Mouse (Mus musculus) lung, postnatal 0 days (tissue): ENCODE data around the gene Gm20388. TPM values are rescaled to one million over a fixed set of nuclear protein-coding genes. Genes with fewer than 3 reads are reported as not detected.

ENCODE experiments used
- ATAC-seq: fragments of 200-750 bp; cut with Nextera tagmentation; 2 replicates; pipeline ENCODE4 v1.8.0; 2017; ENCODE audit warnings: moderate library complexity
- DNase-seq: peaks from one replicate; pipeline ENCODE4 v3.0.0-alpha.2; 2016; ENCODE audit warnings: low spot score
- H3K27ac ChIP-seq: fragments of 300-500 bp; sonication (generic); 2 replicates; pipeline ENCODE4 v1.5.1; 2014; ENCODE audit warnings: antibody characterized with exemption, mild to moderate bottlenecking, low read length, mixed read lengths
- H3K27me3 ChIP-seq: fragments of 300-500 bp; sonication (generic); replicated peaks from 2 replicates; pipeline ENCODE4 v1.6.1; 2014; ENCODE audit warnings: low read length, mixed read lengths; ENCODE audit not compliant: insufficient read depth
- H3K36me3 ChIP-seq: fragments of 300-500 bp; sonication (generic); 2 replicates; pipeline ENCODE4 v1.6.1; 2014; ENCODE audit warnings: low read length, mixed read lengths; ENCODE audit not compliant: insufficient read depth
- H3K4me1 ChIP-seq: fragments of 300-500 bp; sonication (generic); 2 replicates; pipeline ENCODE4 v1.6.1; 2014; ENCODE audit warnings: antibody characterized with exemption, low read depth, low read length, mixed read lengths; ENCODE audit not compliant: insufficient read depth
- H3K4me2 ChIP-seq: fragments of 300-500 bp; sonication (generic); replicated peaks from 2 replicates; pipeline ENCODE4 v1.6.1; 2014; ENCODE audit warnings: low read depth, mild to moderate bottlenecking, low read length, moderate library complexity, mixed read lengths
- H3K4me3 ChIP-seq: fragments of 300-500 bp; sonication (generic); 2 replicates; pipeline ENCODE4 v1.5.1; 2014; ENCODE audit warnings: low read depth, low read length
- H3K9ac ChIP-seq: fragments of 300-500 bp; sonication (generic); replicated peaks from 2 replicates; pipeline ENCODE4 v1.6.1; 2014; ENCODE audit warnings: low read depth, mild to moderate bottlenecking
- H3K9me3 ChIP-seq: fragments of 300-500 bp; sonication (generic); 2 replicates; pipeline ENCODE4 v1.6.1; 2016; ENCODE audit warnings: low read length, mixed read lengths
- CTCF ChIP-seq: IDR thresholded peaks from 2 replicates; pipeline ENCODE4 v1.5.1; 2016; ENCODE audit warnings: antibody characterized with exemption, mild to moderate bottlenecking
- EP300 ChIP-seq: IDR thresholded peaks from 2 replicates; pipeline ENCODE4 v1.6.1; 2016; ENCODE audit warnings: antibody characterized with exemption, mild to moderate bottlenecking, control low read depth
- WGBS: fragments of 180-500 bp; shearing (Covaris S2); extraction: QIAGEN DNeasy Blood & Tissue Kit; methylation state at CpG from one replicate; pipeline ENCODE4 v1.1.7; 2014; 5-methylcytosine and 5-hydroxymethylcytosine counted together
- polyA plus RNA-seq: library from polyadenylated mRNA; unstranded; fragments of >200 nt; fragmentation: Nextera tagmentation; extraction: Ambion mirVana; gene quantifications from 2 replicates; pipeline ENCODE4 v1.2.1, GENCODE M21; 2015

Gm20388 gene
- polyA plus RNA-seq, 1 experiment from 2014 or later, result not detected

DNA sequence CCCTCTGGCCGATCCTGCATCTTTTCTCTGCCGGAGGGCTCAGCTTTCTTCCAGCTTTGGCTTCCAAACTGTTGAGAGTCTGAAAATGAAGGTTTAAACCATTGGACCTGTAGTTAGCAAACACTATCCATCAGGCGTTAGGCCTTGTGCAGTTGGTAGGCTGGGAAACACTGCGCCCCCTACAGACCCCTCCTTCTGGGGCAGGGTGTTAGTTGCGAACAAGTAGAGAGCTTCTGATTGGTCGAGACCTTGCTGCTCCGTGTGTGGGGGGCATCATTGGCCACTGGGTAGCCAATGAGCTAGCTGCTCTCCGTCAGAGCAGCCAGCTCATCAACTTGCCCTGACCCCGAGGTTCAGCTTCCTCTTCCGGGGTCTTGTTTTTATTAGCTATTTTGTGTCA is 1263.5 kb downstream of the Gm20388 start:
- Histone ChIP-seq H3K27me3 (no peaks in the 10 kb centered on the region; the same call in 1 of the 2 replicates), H3K9me3 (no peaks in the 10 kb centered on the region), H3K9ac (no peak overlapping the region), H3K4me2 (no peak overlapping the region), H3K4me3 (no peak overlapping the region), H3K27ac (no peak overlapping the region), H3K4me1 (0 out of 2 replicates have a peak, but pooled peaks cover 4% of the 10 kb centered on the region), H3K36me3 (no peaks in the 10 kb centered on the region)
- DNase-seq, result no peak
- TF ChIP-seq CTCF (0 out of 2 replicates have a peak, but pooled peaks have one; percentile 3), EP300 (no peak)
- WGBS, result 55% methylated on average over 10 of the region's 10 CpGs
- no peak for ATAC-seq

GRCm38 (mm10) chr8:121174721-121175539 is 1264.3 kb downstream of the Gm20388 start:
- Histone ChIP-seq H3K36me3 (no peaks in the 10 kb centered on the region), H3K4me3 (no peak overlapping the region), H3K27ac (no peak overlapping the region), H3K27me3 (no peaks in the 10 kb centered on the region; the same call in 1 of the 2 replicates), H3K4me2 (no peak overlapping the region; the same call in 1 of the 2 replicates), H3K4me1 (0 out of 2 replicates have a peak, but pooled peaks cover 4% of the 10 kb centered on the region), H3K9me3 (no peaks in the 10 kb centered on the region), H3K9ac (no peak overlapping the region)
- TF ChIP-seq EP300 (no peak), CTCF (no peak)
- 30% methylated on average over 28 of the region's 30 CpGs for WGBS
- ATAC-seq (no peak), DNase-seq (peak; percentile 12)

- TF ChIP-seq EP300, result no peak
- no peak for TF ChIP-seq CTCF
- H3K4me1 ChIP-seq, result 0 out of 2 replicates have a peak, but pooled peaks cover 4% of the 10 kb centered on the region
- no peak overlapping the region for H3K27ac ChIP-seq
- no peak for DNase-seq
- no peaks in the 10 kb centered on the region for H3K36me3 ChIP-seq
- no peak for ATAC-seq
- no peaks in the 10 kb centered on the region for H3K9me3 ChIP-seq
- no peak overlapping the region for H3K4me3 ChIP-seq
- H3K9ac ChIP-seq, result no peak overlapping the region
- no peaks in the 10 kb centered on the region; the same call in 1 of the 2 replicates for H3K27me3 ChIP-seq
- WGBS, result 77% methylated on average over 8 of the region's 8 CpGs
- no peak overlapping the region for H3K4me2 ChIP-seq
Observed at GRCm38 (mm10) chr8:121175540-121176090, 1265.0 kb downstream of the Gm20388 start.

DNA sequence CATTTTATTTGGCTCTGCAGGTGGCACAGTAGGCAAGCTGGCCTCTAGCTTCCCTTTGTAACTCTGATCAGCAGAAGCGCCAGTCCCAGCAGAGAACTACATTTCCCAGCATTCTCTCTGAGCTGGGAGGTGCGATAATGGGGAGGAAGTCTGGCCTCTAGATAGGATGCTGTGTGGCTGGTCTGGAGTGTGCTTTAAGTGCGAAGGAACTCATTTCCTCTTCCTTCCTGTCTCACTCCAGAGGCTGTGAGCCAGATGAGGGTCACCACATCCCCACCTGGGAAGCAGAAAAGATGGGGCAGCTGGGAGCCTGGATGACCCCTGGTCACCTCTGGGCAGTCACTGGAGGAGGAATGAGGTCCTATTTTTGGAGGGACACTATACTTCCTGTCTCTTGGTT is 1265.7 kb downstream of the Gm20388 start:
- H3K4me3 ChIP-seq, result no peak overlapping the region
- H3K36me3 ChIP-seq, result no peaks in the 10 kb centered on the region
- no peaks in the 10 kb centered on the region; the same call in 1 of the 2 replicates for H3K27me3 ChIP-seq
- H3K4me1 ChIP-seq, result 0 out of 2 replicates have a peak, but pooled peaks cover 4% of the 10 kb centered on the region
- no peak overlapping the region for H3K4me2 ChIP-seq
- DNase-seq (peak; percentile 41), ATAC-seq (peak; percentile 32; the same call in 1 of the 2 replicates)
- TF ChIP-seq CTCF (no peak), EP300 (peak; percentile 30; the same call in 1 of the 2 replicates)
- WGBS, result 29% methylated on average over 3 of the region's 3 CpGs
- H3K27ac ChIP-seq, result no peak overlapping the region
- no peaks in the 10 kb centered on the region for H3K9me3 ChIP-seq
- no peak overlapping the region for H3K9ac ChIP-seq

DNA sequence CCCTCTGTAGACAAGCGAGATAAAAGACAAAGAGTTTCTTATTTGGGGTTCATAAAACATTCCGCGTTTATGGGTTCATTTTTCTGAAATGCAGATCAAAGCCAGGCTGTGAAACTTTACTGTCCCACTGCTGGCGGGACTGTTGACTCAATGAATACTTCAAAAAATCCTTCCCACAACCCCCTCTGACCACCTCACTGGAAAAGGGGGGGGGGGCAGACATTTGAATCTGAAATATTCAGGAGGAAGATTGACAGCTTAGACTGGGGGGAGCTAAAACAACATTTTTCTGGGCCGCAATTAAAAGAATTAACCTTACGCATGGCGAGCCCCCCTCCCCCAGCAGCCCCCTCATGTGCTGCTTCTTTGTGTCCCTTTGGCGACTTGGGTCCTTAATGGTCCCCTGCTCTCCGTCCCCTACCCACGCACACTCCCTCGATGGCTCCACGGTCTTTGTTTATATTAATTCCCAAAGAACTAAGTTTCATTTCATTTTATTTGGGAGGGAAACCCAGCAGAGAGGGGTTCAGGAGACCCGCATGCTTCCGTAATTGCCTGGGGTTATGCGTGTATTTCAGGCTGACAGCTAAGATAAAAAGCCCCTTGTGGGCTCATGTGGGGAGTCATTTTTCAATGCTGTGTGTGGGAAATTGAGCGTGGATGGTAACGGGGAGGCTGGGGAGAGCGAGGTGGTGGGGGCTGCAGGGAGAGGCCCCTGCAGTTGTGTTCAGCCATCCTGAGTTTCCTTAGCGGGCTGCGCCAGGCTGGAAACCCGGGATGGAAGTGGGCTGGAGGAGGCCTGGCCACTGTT is 1270.0 kb downstream of the Gm20388 start:
- Histone ChIP-seq H3K36me3 (no peaks in the 10 kb centered on the region), H3K4me2 (no peak overlapping the region), H3K4me1 (no peaks in the 10 kb centered on the region), H3K9ac (no peak overlapping the region), H3K27me3 (no peaks in the 10 kb centered on the region), H3K9me3 (no peaks in the 10 kb centered on the region), H3K27ac (no peak overlapping the region), H3K4me3 (no peak overlapping the region)
- TF ChIP-seq CTCF (no peak), EP300 (no peak)
- WGBS, result 53% methylated on average over 21 of the region's 21 CpGs
- DNase-seq (no peak), ATAC-seq (no peak)
